10 mouse cellular contexts compared by ENCODE assay signal in genomic region chr1:105786731-105787357, GRCm38 (mm10). TPM values are rescaled to one million over a fixed set of nuclear protein-coding genes. Genes with fewer than 3 reads are reported as not detected.
DNase-seq lines count a peak whose midpoint lies in the region; ATAC-seq and TF ChIP-seq lines count a peak whose summit lies in the region.
"Had no signal": no experiment of that assay in that cellular context is flagged by ENCODE, and none has a peak within 500 bp of the region (broad histone marks: within the 10 kb centered on the region; RNA-seq: fewer than 3 reads in every experiment).

No protein-coding gene starts in this region.

- no peak overlapping the region for H3K4me3 ChIP-seq in layer of hippocampus, adult 2 months
- peak overlapping the region; percentile 50 for H3K4me3 ChIP-seq in bone marrow macrophage, adult 2 months (ENCODE audit: insufficient read depth, low read length)
- no peak overlapping the region for H3K4me3 ChIP-seq in intestine, postnatal 0 days (ENCODE audit: low read depth, low read length)
- H3K4me3 ChIP-seq in forebrain, embryonic 12.5 days (replicated peaks): no peak overlapping the region
- H3K4me3 ChIP-seq: embryonic facial prominence, embryonic 12.5 days; midbrain, embryonic 13.5 days had no signal

- H3K27ac ChIP-seq in layer of hippocampus, adult 2 months: peak overlapping the region; percentile 18; the same call in 1 of the 2 replicates
- H3K27ac ChIP-seq in bone marrow macrophage, adult 2 months (ENCODE audit: insufficient read depth, low read depth, low read length): peak overlapping the region; percentile 98
- H3K27ac ChIP-seq in intestine, postnatal 0 days (ENCODE audit: low read depth, low read length): peak overlapping the region; percentile 46; the same call in 1 of the 2 replicates
- no peak overlapping the region for H3K27ac ChIP-seq in forebrain, embryonic 12.5 days
- H3K27ac ChIP-seq: embryonic facial prominence, embryonic 12.5 days; midbrain, embryonic 13.5 days had no signal

- TF ChIP-seq CTCF in layer of hippocampus, adult 2 months (conservative IDR thresholded peaks at IDR 0.05): no peak
- no peak for TF ChIP-seq CTCF in bone marrow macrophage, adult 2 months (IDR thresholded peaks at IDR 0.05; ENCODE audit: low read depth, low read length)
- TF ChIP-seq CTCF in intestine, postnatal 0 days (IDR thresholded peaks at IDR 0.05; ENCODE audit: low read depth): no peak

- peaks cover 6% of the 10 kb centered on the region; the same call in 1 of the 2 replicates for H3K36me3 ChIP-seq in intestine, postnatal 0 days (ENCODE audit: control insufficient read depth, insufficient read depth)
- H3K36me3 ChIP-seq in forebrain, embryonic 12.5 days (replicated peaks): no peaks in the 10 kb centered on the region
- H3K36me3 ChIP-seq: embryonic facial prominence, embryonic 12.5 days; midbrain, embryonic 13.5 days had no signal

- 25% methylated on average over 6 of the region's 6 CpGs for WGBS in intestine, postnatal 0 days
- 78% methylated on average over 6 of the region's 6 CpGs for WGBS in forebrain, embryonic 12.5 days

- no peaks in the 10 kb centered on the region for H3K27me3 ChIP-seq in intestine, postnatal 0 days (replicated peaks; ENCODE audit: control insufficient read depth, insufficient read depth, low read length)
- H3K27me3 ChIP-seq in forebrain, embryonic 12.5 days: peaks cover 8% of the 10 kb centered on the region

- no peak for DNase-seq in layer of hippocampus, adult 2 months (ENCODE audit: low spot score in 2 of 2)
- DNase-seq in layer of hippocampus, postnatal 36 days: no peak
- no peak for DNase-seq in yolk sac, embryonic 10.5 days (ENCODE audit: low spot score)
- DNase-seq: thymus, postnatal 25 days had no signal

- peaks cover 64% of the 10 kb centered on the region for H3K4me1 ChIP-seq in bone marrow macrophage, adult 2 months (ENCODE audit: control insufficient read depth, insufficient read depth, low read length)
- H3K4me1 ChIP-seq in intestine, postnatal 0 days (replicated peaks; ENCODE audit: control insufficient read depth, insufficient read depth, low read length): 0 out of 2 replicates have a peak, but pooled peaks cover 8% of the 10 kb centered on the region
- no peaks in the 10 kb centered on the region for H3K4me1 ChIP-seq in forebrain, embryonic 12.5 days
- H3K4me1 ChIP-seq: embryonic facial prominence, embryonic 12.5 days; midbrain, embryonic 13.5 days had no signal

- no peak for TF ChIP-seq POLR2A in bone marrow macrophage, adult 2 months (IDR thresholded peaks at IDR 0.05; ENCODE audit: borderline replicate concordance, low read depth, low read length)

- H3K9ac ChIP-seq in intestine, postnatal 0 days (ENCODE audit: low read depth, low read length): no peak overlapping the region
- H3K9ac ChIP-seq in forebrain, embryonic 12.5 days: no peak overlapping the region
- H3K9ac ChIP-seq: embryonic facial prominence, embryonic 12.5 days; midbrain, embryonic 13.5 days had no signal

- no peak overlapping the region for H3K4me2 ChIP-seq in intestine, postnatal 0 days (replicated peaks; ENCODE audit: low read depth)
- no peak overlapping the region for H3K4me2 ChIP-seq in forebrain, embryonic 12.5 days
- H3K4me2 ChIP-seq: embryonic facial prominence, embryonic 12.5 days; midbrain, embryonic 13.5 days had no signal

- no peak for ATAC-seq in intestine, postnatal 0 days
- ATAC-seq in megakaryocyte progenitor cell, adult 5-6 weeks (replicated peaks; ENCODE audit: poor library complexity): peak; percentile 91
- ATAC-seq in forebrain, embryonic 12.5 days (ENCODE audit: low FRiP score): no peak
- ATAC-seq: midbrain, embryonic 13.5 days had no signal

- H3K9me3 ChIP-seq in intestine, postnatal 0 days (ENCODE audit: control insufficient read depth): no peaks in the 10 kb centered on the region
- no peaks in the 10 kb centered on the region for H3K9me3 ChIP-seq in forebrain, embryonic 12.5 days
- H3K9me3 ChIP-seq: embryonic facial prominence, embryonic 12.5 days; midbrain, embryonic 13.5 days had no signal

RNA-seq across cellular contexts. Expression of gene Tnfrsf11a, which starts 6.3 kb away (rescaled TPM):
- total RNA-seq in layer of hippocampus, adult 2 months (2021): 1 to 10 TPM; 2.4 to 2.5 TPM
- 1 to 10 TPM; 2.8 to 2.9 TPM for total RNA-seq in layer of hippocampus, postnatal 36 days (2021)
- 56.0 and 57.9 TPM in 2 replicates for polyA plus RNA-seq in bone marrow macrophage, adult 2 months (2012; ENCODE audit: insufficient read depth, insufficient read length, missing spikeins)
- polyA plus RNA-seq in intestine, postnatal 0 days (2015; fragmentation: Nextera tagmentation; extraction: Ambion mirVana): 23.4 and 24.3 TPM in 2 replicates
- 0.22 and 0.64 TPM in 2 replicates for total RNA-seq in megakaryocyte progenitor cell, adult 5-6 weeks (2015)
- 0.98 TPM in 1 of 2 replicates, not detected in the other for total RNA-seq in megakaryocyte progenitor cell, adult 5-6 weeks (2017)
- polyA plus RNA-seq in forebrain, embryonic 12.5 days (2016; fragmentation: Nextera tagmentation; extraction: Ambion mirVana): 0.14 and 0.36 TPM in 2 replicates
